Mouse (Mus musculus): ENCODE data around the gene Srpk2.

DNA sequence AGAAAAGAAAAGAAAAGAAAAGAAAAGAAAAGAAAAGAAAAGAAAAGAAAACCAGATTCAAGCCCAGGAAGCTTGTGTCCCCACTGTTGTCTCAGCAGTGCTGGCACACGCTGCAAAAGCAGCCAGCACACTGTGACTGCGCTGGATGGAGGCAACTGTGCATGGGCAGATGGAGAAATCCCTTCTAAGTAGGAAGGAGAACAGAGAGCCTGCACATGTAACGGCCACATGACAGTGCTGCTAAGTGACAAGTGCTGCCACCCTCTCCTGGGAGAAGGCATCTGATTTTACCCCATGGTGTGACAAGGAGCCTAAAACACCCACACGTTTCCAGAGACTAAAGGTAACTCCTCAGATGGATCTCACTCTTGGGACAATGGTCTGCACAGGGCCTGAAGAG, 166.6 kb downstream of the Srpk2 start:
- TF ChIP-seq POLR2A (IDR thresholded peaks at IDR 0.05; ENCODE audit: borderline replicate concordance, low read depth, low read length) (no peak), CTCF (IDR thresholded peaks at IDR 0.05; ENCODE audit: low read depth, low read length) (no peak)

Data from bone marrow macrophage, adult 2 months (primary cell).